Mouse (Mus musculus): ENCODE measurements at regions not wholly inside any gene's neighbourhood (a gene's known extent, or its start where the extent isn't known, plus 50 kb on each side); places are given as distances from the start of the nearest gene placed in this dataset.

DNA sequence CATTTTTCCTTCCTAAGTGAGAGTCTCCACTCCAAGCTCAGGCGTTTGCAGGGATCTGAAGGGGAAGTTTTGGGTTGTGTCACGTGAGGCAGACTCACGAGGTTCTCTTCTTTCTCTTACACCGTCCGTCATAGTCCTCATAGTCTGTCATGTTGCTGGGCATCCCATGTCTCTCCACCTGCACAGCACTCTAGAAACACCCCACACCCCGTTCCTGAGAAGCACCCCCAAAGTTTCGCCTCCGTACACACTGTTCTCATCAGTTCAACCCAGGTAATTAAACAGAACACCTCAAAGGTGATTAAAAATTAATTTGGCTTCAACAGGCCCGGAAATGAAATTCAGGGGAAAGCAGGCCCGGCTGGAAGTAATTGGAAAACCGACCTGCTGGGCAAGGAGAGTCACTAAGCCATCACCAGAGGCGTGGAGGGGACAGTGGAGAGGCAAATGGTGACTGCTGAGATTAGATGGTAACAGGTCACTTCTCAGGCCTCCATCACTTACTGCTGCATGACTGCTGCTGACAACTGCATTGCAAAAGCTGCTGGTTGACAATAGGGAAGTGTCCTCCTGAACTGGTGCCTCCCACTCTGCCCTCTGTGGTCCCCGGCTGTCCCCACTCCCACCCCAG, 63.1 kb upstream of the Smndc1 start:
- Histone ChIP-seq H3K27me3 (ENCODE audit: control insufficient read depth, insufficient read depth, low read length) (no peaks in the 10 kb centered on the region), H3K36me3 (ENCODE audit: control insufficient read depth, insufficient read depth, low read length) (no peaks in the 10 kb centered on the region), H3K9me3 (ENCODE audit: control insufficient read depth, low read length) (no peaks in the 10 kb centered on the region), H3K27ac (replicated peaks) (no peak overlapping the region), H3K4me1 (replicated peaks; ENCODE audit: control insufficient read depth, insufficient read depth) (peaks cover 13% of the 10 kb centered on the region), H3K4me3 (ENCODE audit: low read depth, low read length) (no peak overlapping the region), H3K4me2 (replicated peaks; ENCODE audit: low read depth) (no peak overlapping the region), H3K9ac (ENCODE audit: low read length) (no peak overlapping the region)
- ATAC-seq (ENCODE audit: low FRiP score, low TSS enrichment) (no peak), DNase-seq (ENCODE audit: low spot score) (no peak)
- TF ChIP-seq EP300 (optimal IDR thresholded peaks at IDR 0.05) (no peak), CTCF (IDR thresholded peaks at IDR 0.05; ENCODE audit: low read depth) (no peak)
- 82% methylated on average over 13 of the region's 13 CpGs for WGBS

GRCm38 (mm10) chr19:53452360-53452759, 62.0 kb upstream of the Smndc1 start:
- H3K9ac ChIP-seq (ENCODE audit: low read length), result no peak overlapping the region
- no peaks in the 10 kb centered on the region for H3K36me3 ChIP-seq (ENCODE audit: control insufficient read depth, insufficient read depth, low read length)
- H3K4me2 ChIP-seq (replicated peaks; ENCODE audit: low read depth), result no peak overlapping the region
- DNase-seq (ENCODE audit: low spot score) (no peak), ATAC-seq (ENCODE audit: low FRiP score, low TSS enrichment) (no peak)
- no peak for TF ChIP-seq EP300 (optimal IDR thresholded peaks at IDR 0.05)
- TF ChIP-seq CTCF (IDR thresholded peaks at IDR 0.05; ENCODE audit: low read depth), result no peak
- no peaks in the 10 kb centered on the region for H3K9me3 ChIP-seq (ENCODE audit: control insufficient read depth, low read length)
- peaks cover 13% of the 10 kb centered on the region for H3K4me1 ChIP-seq (replicated peaks; ENCODE audit: control insufficient read depth, insufficient read depth)
- 34% methylated on average over 3 of the region's 3 CpGs for WGBS
- H3K4me3 ChIP-seq (ENCODE audit: low read depth, low read length), result no peak overlapping the region
- no peaks in the 10 kb centered on the region for H3K27me3 ChIP-seq (ENCODE audit: control insufficient read depth, insufficient read depth, low read length)
- H3K27ac ChIP-seq (replicated peaks), result peak overlapping the region; percentile 18

DNA sequence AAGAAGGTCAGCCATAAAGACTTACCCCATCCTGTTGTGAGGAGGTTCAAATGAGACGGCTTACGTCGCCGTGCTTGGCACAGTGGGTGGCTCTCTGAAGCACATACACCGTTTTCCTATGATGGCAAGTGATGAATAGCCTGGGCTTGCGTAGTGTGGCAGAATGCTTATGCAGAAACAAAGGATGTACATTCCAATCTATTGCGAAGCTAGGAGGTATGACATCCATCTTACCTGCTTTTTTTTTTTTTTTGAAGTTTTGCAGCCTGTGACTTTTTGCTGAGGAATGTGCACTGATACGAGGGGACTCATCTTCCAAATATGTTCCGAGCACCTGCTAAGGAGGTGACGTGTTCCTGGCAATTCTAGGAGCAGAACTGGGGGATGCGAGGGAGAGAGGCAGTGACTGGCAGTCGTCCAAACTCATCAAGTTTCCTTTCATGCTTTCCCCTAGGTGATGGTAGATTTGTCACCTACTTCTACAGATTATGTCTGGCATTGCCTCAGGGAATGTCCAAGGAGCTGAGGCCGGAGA, 61.1 kb upstream of the Smndc1 start:
- Histone ChIP-seq H3K4me1 (replicated peaks; ENCODE audit: control insufficient read depth, insufficient read depth) (peaks cover 13% of the 10 kb centered on the region), H3K4me3 (ENCODE audit: low read depth, low read length) (no peak overlapping the region), H3K36me3 (ENCODE audit: control insufficient read depth, insufficient read depth, low read length) (no peaks in the 10 kb centered on the region), H3K27ac (replicated peaks) (peak overlapping the region; percentile 84), H3K4me2 (replicated peaks; ENCODE audit: low read depth) (no peak overlapping the region), H3K9me3 (ENCODE audit: control insufficient read depth, low read length) (no peaks in the 10 kb centered on the region), H3K27me3 (ENCODE audit: control insufficient read depth, insufficient read depth, low read length) (no peaks in the 10 kb centered on the region), H3K9ac (ENCODE audit: low read length) (no peak overlapping the region)
- TF ChIP-seq EP300 (optimal IDR thresholded peaks at IDR 0.05) (peak; percentile 82), CTCF (IDR thresholded peaks at IDR 0.05; ENCODE audit: low read depth) (no peak)
- DNase-seq (ENCODE audit: low spot score), result no peak
- WGBS, result 39% methylated on average over 13 of the region's 13 CpGs
- peak; percentile 2; the same call in 1 of the 2 replicates for ATAC-seq (ENCODE audit: low FRiP score, low TSS enrichment)

- Histone ChIP-seq H3K4me3 (ENCODE audit: low read depth, low read length) (peak overlapping the region; percentile 12; the same call in 1 of the 2 replicates), H3K4me1 (replicated peaks; ENCODE audit: control insufficient read depth, insufficient read depth) (peaks cover 13% of the 10 kb centered on the region), H3K27ac (replicated peaks) (peak overlapping the region; percentile 84), H3K36me3 (ENCODE audit: control insufficient read depth, insufficient read depth, low read length) (no peaks in the 10 kb centered on the region), H3K9me3 (ENCODE audit: control insufficient read depth, low read length) (no peaks in the 10 kb centered on the region), H3K4me2 (replicated peaks; ENCODE audit: low read depth) (peak overlapping the region; percentile 17; the same call in 1 of the 2 replicates), H3K9ac (ENCODE audit: low read length) (no peak overlapping the region), H3K27me3 (ENCODE audit: control insufficient read depth, insufficient read depth, low read length) (no peaks in the 10 kb centered on the region)
- ATAC-seq (ENCODE audit: low FRiP score, low TSS enrichment) (peak; percentile 88), DNase-seq (ENCODE audit: low spot score) (peak; percentile 77)
- 39% methylated on average over 15 of the region's 17 CpGs for WGBS
- TF ChIP-seq EP300 (optimal IDR thresholded peaks at IDR 0.05) (peak; percentile 20), CTCF (IDR thresholded peaks at IDR 0.05; ENCODE audit: low read depth) (no peak)
These were observed 60.4 kb upstream of the Smndc1 start for GRCm38 (mm10) chr19:53450624-53451387.

GRCm38 (mm10) chr19:53449137-53449783, 58.9 kb upstream of the Smndc1 start:
- Histone ChIP-seq H3K9me3 (ENCODE audit: control insufficient read depth, low read length) (no peaks in the 10 kb centered on the region), H3K4me3 (ENCODE audit: low read depth, low read length) (no peak overlapping the region), H3K4me2 (replicated peaks; ENCODE audit: low read depth) (no peak overlapping the region), H3K9ac (ENCODE audit: low read length) (no peak overlapping the region), H3K4me1 (replicated peaks; ENCODE audit: control insufficient read depth, insufficient read depth) (peaks cover 13% of the 10 kb centered on the region), H3K27me3 (ENCODE audit: control insufficient read depth, insufficient read depth, low read length) (no peaks in the 10 kb centered on the region), H3K27ac (replicated peaks) (peak overlapping the region; percentile 84), H3K36me3 (ENCODE audit: control insufficient read depth, insufficient read depth, low read length) (no peaks in the 10 kb centered on the region)
- ATAC-seq (ENCODE audit: low FRiP score, low TSS enrichment) (peak; percentile 84), DNase-seq (ENCODE audit: low spot score) (peak; percentile 81)
- TF ChIP-seq CTCF (IDR thresholded peaks at IDR 0.05; ENCODE audit: low read depth) (no peak), EP300 (optimal IDR thresholded peaks at IDR 0.05) (no peak)
- WGBS, result 73% methylated on average over 17 of the region's 17 CpGs
